Mouse (Mus musculus): Measurements from ENCODE around the gene Ercc5.

DNA sequence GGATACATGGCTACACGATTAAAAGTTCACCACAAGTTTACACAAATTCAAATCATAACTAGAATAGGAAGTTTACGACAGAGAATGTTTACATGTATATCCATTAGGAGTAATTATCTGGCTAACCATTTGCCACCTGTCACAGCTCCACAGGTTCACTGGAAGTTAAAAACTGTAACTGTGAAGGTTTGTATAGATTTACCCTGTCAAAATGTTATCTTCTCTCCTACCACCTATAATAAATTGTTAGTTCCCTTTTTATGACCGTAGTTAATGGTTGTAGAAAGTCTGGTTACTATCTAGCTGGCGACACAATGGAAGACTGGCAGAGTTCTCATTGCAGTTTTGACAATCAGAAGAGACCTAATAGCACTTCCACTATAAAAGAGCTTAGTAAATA, 7.3 kb upstream of the Ercc5 start:
- TF ChIP-seq CTCF (IDR thresholded peaks at IDR 0.05; ENCODE audit: low read depth, low read length) (no peak), POLR2A (IDR thresholded peaks at IDR 0.05; ENCODE audit: borderline replicate concordance, low read depth, low read length) (no peak)

Data from bone marrow macrophage, adult 2 months (primary cell).